Mouse (Mus musculus) adrenal gland, postnatal 4 days (tissue): ENCODE data around the gene Aspm. TPM values are rescaled to one million over a fixed set of nuclear protein-coding genes. Genes with fewer than 3 reads are reported as not detected.
"Not testable (repeated sequence)": the region's sequence is repeated elsewhere in the genome, so short reads cannot be mapped to it uniquely, and the experiment has no call there.

Source experiments
- DNase-seq, 2 experiments: peaks; one replicate each; pipeline ENCODE4 v3.0.0; 2021 to 2022; ENCODE audit warnings: low spot score in 2 of 2, mixed read lengths in 2 of 2
- long read RNA-seq, 2 experiments: library from polyadenylated mRNA; stranded (forward); transcript quantifications; one replicate each; pipeline ENCODE4 v2.0.0; 2021
- total RNA-seq, 2 experiments: library from RNA; stranded (reverse); gene quantifications; 2 replicates each; pipeline ENCODE4 v1.2.3; 2021

The Aspm gene
- 10 to 100 TPM; 14.1 to 15.1 TPM for total RNA-seq
- long read RNA-seq, experiment 1, partial matches to known transcripts: 3 of 3 reads
- long read RNA-seq, experiment 1, other reads (novel, unspliced or antisense): 0 of 3 reads
- long read RNA-seq, experiment 2, partial matches to known transcripts: 0 of 1 reads
- long read RNA-seq, experiment 2, other reads (novel, unspliced or antisense): 1 of 1 reads

DNA sequence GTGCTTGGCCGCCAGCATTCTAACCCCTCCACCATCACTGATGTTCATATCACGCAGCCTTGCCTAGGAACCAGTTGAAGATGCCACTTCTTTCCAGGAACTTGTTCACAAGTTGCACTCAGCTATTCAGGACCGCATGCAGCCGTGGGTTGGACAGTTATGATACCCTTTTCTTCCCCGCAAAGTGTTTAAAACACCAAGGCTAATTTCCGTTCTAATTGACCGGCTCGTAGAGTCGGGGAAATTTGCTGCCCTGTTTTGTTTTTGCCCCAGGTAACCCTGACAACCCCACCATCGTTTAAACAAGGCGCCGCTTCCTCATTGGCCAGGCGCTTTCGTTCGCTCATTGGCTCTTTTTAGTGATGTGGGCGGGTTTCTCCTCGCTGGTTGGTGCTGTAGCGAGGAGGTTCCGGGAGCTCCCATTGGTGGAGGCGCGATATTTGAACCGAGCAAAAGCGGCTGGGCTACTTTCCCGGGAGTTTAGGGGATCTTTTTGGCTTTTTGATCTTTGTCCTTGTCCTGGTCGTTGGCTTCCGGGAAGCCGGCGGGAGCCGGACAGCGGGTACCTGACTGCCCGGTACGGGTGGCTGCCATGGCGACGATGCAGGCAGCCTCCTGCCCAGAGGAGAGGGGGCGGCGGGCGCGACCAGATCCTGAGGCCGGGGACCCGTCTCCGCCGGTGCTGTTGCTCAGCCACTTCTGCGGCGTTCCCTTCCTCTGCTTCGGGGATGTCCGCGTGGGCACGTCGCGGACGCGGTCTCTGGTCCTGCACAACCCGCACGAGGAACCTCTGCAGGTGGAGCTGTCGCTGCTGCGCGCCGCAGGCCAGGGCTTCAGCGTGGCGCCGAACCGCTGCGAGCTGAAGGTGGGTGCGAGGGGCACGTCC lies at the start of gene Aspm:
Gene Aspm, plus strand, starts transcription at position 433 of the 886 bp plus-strand sequence.
- peak; percentile 58 to 74 for DNase-seq

DNA sequence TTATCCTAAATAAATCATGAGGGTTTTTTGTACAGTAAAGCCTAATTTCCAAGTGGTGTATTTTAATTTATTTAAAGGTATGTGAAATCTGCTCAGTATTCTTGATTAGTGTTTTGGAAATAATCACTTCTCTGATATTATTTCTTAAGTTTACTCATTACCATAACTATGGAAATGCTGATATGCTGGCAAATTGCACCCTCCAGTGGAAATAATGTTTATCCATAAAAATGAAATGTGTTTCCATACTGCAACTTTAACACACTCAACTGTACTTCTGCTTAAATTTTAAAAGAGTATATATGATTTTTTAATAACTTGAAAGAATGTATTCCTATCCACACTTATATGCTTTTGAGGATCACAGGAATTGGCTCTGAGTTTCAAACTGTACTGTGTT lies 48.8 kb upstream of the Aspm start:
- DNase-seq: no peak

DNA sequence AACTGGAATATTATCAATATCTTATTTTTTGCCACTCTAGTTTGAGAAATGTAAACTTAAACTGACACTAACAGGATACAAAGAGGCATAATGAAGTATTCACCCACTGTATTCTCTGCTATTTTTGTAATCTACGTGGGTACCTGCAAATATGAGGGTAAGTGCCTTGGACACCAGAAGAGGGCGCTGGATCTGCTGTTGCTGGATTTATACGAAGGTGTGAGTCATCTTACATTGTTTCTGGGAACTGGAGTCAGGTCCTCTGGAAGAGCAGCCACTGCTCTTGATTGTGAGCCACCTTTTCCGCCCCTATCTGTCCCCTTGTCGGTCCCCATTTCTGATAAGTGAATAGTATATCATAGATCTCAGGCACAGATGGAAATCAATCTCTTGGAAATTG lies 46.9 kb upstream of the Aspm start:
- DNase-seq: no peak

DNA sequence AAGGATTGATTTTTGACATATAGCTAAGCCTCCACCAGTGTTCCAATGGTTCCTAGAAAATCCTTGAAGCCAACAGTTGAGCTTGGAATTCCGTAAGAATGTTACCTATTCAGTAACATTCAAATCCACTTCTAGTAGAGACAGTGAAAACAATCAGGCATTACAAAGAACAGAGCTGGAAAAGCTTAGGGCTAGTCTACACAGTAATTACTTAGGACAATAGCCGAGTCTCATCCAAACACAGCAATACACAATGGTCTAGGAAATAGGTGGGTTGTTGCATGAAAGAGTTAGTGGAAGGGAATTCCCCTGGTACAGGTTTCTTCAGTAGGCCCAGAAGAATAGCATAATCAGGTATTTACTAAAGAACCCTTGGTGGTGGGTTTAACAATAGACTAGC lies 42.2 kb upstream of the Aspm start:
- not testable (repeated sequence) for DNase-seq

DNA sequence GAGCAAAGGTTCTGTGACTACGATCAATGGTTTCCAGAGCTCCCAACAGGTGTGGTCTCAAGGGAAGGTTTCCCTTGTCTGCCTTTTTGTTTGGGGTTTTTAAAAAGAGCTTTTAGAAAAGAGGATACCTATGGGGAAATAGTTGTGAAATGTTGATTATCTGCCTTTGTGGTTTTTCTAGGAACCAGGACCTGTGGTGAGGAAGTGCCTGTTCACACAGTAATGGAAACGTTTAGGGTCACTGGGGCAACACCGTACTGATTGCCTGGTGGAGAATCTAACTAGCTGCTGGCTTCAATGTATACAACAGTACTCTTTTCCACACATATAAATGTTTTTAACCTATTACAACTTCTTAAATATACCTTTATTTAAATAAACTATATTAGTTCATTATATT lies 41.1 kb upstream of the Aspm start:
- no peak for DNase-seq

DNA sequence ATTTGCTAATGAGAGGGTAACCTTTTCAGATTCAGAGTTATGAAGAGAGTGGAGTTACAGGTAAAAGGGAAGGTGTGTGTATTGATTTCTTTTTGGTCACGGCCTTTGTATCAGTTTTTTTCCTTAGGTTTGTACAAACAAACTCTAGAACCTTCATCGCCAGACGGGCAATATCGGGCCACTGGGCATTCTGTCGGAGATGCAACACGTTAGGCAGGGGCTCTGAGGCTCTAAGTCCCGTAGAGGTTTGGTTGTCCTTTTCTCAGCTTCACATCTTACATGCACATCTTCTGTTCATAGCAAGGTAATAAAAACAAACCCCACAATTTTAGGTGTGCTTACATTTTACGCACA lies 33.1 kb upstream of the Aspm start:
- DNase-seq: no peak

DNA sequence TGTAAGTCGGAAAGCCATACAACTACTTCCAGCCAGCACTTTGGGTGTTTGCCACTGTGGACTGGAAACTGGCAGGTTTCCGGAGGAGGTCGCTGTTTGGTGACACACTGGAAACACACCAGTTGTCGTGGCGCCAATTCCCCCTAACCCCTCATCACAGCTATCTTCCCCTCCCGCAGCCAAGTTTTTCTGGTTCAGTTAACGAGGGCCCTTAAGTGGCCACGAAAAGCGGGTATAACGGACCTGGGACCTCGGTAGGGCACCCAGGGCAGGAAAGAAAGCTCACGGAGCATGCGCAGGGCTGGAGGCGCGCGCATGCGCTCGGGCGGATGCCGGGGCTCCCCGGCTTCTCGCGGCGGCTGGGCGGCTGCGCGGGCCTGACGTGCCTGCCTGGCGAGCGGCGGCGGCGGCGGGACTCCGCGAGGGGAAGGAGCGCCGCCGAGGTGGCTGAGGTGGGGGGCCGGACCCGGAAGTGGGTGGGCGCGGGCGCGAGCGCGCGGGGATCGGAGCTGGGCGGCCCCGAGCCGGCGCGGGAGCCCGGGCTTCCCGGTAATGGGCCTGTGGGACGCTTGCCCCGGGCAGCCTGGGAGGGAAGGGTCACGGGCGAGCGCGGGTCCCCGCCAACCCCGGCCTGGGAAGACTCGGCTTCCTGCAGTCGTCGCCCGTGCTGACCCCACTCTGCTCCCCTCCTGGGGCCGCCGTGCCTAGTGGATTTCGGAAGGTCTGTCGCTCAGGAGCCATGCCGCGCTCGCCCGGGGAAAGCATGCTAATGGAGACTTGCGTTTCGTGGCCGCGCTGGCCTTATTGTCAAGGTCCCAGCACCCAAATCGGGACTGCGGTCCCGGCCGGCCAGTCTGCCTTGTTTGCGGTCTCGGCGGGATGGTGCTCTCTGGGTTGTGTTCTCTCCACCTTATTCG lies 32.4 kb upstream of the Aspm start, which contains the start of gene Zbtb41:
Gene Zbtb41, plus strand, starts transcription at position 414 of the 917 bp plus-strand sequence.
- DNase-seq: peak; percentile 76 to 82

DNA sequence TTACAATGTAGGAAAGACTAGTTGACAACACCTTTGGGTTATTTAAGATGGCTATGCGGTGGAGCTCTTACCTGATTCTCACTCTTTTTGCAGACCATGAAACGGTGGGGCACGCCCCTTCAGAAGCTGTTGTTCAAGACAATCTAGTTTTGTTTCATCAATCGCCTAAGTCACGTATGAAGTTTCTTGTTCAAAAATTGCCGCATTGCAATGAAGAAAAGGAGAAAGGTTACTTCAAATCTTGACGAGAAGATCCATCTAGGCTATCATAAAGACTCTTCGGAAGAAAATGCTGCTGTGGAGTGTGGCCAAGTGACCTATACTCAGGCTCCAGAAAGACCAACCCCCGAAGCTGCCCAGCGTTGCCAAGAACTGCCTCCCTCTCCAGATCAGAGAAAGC lies 31.6 kb upstream of the Aspm start:
- DNase-seq: no peak

DNA sequence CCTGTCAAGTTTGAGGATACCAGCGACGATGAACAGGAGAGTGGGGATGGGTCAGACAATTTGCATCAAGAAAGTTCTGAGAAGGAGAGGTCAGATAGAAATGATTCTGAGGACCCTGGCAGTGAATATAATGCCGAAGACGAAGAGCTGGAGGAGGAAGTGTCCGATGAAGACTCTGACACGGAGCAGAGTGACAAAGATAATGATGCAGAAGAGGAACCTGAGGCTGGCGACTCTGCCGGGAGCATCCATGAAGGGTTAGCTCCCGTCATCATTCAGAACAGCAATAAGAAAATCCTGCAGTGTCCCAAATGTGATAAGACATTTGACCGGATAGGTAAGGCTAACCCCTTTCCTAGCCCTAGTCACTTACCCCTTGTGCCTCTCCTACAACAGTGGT lies 30.6 kb upstream of the Aspm start:
- no peak for DNase-seq

DNA sequence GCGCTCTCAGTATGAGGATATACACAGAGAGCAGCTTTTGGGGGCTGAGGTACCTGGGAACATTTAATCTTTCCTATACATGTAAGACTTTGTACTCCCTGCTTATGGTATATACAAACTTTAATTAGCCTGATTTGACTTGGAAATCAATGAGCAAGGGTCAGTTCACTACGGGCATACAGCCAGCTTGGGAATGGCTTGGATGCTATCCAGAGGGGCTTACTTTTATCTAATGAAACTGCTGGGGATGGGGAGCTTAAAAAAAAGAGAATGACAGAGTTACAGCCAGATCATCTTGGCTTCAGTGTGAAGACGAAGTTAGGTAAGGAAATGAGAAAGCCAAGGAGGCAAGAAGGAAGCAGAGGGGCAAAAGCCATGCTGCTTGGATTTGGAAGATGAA lies 29.6 kb upstream of the Aspm start:
- no peak for DNase-seq

DNA sequence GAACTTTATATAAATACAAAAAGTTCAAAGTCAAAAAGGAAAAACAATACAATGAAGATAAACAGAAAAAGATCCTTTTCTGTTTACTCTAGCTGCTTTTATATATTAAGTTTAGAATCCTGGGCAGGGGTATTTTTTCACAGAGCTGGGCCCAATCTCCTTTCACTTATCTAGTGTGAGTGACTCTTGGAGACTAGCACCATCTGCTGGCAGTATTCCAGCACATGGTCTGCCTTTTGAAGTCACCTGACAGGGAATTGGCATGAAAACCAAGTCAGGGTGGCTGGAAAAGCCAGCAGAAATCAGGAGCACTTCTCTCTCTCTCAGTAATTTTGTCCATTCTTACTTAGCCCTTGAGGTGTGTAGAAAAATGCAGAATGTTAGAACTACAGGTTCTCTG lies 16.2 kb upstream of the Aspm start:
- DNase-seq: no peak

DNA sequence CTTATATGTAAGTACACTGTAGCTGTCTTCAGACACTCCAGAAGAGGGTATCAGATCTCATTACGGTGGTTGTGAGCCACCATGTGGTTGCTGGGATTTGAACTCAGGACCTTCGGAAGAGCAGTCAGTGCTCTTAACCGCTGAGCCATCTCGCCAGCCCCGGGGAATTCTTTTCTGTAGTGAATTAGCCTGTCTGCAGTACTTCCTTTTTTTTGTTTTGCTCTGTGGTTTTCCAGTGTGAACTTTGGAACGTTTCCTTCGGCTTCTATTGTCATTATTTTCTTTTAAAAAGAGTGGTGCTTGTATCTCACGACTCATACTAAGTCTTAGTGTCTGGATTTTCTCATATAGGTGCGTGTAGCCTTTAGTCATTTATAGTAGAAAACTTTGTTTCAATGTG lies 11.5 kb upstream of the Aspm start:
- not testable (repeated sequence) for DNase-seq

DNA sequence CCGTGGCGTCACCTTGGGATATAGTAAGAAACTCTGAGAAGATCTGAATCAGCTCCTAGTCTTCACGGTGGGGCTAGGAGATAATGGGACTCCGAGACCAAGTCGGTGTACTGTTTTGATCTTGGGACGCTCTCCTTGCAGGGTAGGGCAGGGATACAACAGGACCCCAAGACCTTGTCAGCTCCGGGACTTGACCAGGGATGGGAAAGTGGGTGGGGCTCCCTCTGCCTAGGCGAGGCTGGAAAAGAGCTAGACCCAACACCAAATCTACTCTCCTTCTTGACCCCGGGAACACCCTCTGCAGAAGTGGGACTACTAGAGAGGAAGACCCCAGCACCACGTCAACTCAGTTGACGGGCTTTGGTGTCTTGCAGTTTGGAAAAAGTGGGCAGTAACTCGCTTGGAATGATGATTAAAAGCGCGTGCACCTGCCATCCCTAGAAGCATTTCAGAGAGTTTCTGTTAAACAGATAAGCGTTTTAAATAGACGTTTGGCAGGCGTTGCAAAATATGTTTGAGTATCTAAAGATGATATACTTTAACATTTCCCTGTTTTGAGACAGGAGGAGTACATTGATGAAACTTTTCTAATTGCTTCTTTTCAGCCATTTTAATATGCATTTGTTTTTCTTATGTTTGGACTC lies 776 bp downstream of the Aspm start:
- no peak for DNase-seq

DNA sequence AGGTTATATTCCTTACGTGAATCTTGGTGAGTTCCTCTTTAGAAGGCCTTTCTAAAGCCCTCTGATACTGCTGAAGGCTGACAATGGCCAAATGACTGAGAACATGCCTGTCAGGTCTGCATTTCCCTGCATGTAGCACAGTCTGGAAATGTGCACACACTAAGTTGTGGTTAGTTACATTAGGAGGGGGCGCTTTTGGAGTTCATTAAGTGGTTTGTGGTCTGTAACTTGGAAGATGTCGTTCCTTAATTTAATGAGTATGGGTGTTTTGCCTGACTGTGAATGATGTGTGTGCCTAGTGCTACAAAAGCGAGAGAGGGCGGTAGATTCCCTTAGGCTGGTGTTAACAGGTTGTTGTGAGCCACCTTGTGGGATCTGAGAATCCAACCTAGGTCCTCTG lies 6.2 kb downstream of the Aspm start:
- DNase-seq: no peak

DNA sequence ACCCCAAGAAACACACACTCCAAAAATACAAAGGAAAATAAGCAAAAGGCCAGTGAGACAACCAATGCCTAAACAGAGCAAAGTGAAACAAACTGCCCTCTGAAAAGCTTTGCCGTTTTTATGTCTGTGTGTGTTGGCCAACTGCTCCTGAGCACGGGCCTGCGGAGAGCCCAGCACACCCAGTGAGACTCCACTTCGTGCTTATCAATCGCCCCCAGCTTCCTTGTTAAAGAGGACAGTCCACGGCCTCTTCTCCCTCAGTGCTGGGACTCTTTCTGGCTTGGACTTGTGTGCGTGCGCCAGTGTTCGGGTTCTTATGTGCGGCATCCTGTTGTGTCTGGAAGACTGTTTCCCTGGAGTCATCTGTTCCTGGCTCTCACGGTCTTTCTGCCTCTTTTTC lies 11.4 kb downstream of the Aspm start:
- DNase-seq: no peak

DNA sequence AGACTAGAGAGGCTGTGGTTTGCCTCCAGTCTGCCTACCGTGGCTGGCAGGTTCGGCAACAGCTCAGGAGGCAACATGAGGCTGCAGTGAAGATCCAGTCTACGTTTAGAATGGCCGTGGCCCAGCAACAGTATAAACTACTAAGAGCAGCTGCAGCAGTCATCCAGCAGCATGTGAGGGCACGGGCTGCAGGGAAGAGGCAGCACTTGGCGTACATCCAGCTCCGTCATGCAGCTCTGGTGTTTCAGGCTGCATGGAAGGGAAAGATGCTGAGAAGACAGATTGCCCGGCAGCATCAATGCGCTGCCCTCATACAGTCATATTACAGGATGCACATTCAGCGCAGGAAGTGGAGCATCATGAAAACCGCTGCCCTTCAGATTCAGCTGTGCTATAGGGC lies 24.3 kb downstream of the Aspm start:
- no peak for DNase-seq

DNA sequence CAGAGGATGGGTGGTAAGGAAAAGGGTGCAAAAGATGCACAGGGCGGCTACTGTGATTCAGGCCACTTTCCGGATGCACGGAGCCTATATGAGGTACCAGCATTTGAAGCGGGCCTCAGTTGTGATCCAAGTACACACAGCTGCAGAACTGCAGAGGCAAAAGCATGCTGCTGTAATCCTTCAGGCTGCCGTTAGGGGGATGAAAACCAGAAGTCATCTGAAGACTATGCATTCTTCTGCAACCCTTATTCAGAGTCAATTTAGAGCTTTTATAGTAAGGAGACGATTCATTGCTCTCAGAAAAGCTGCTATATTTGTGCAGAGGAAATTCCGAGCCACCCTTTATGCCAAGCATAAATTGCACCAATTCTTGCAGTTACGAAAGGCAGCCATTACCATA lies 25.7 kb downstream of the Aspm start:
- no peak for DNase-seq

DNA sequence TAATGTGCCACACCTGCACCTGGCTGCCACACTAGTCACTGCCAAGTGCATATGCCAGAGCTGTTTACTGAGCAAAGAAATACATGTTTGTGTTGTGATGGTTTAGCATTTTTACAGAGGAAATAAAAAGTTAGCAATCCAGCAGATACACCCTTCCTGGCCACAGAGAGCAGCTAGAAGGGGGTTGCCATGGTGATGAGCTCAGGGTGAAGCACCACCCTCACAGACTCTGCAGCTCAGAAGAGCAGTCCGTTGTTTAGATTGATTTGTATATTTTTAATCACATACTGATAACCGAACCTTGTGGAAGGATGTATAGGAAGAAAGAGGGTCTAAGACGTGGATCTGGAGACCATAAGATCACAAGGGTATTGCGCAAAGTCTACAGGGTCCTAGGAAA lies 26.6 kb downstream of the Aspm start:
- DNase-seq: no peak

DNA sequence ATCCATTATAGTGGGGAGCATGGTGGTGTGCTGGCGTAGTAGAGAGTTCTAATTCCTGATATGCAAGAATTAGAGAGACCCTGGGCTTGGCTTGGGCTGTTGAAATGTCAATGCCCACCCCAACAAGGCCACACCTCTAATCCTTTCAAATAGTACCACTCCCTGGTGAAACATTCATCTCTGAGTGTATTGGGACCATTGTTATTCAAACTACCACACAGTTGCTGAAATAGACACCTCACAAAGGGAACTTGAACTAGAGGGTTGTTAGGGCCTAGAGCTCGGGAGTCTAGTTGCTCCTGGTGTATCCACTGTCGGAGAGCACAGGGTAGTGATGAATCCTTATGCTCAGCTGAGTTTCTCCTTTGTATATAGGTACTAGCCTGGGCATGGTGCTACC lies 40.1 kb downstream of the Aspm start:
- no peak for DNase-seq

DNA sequence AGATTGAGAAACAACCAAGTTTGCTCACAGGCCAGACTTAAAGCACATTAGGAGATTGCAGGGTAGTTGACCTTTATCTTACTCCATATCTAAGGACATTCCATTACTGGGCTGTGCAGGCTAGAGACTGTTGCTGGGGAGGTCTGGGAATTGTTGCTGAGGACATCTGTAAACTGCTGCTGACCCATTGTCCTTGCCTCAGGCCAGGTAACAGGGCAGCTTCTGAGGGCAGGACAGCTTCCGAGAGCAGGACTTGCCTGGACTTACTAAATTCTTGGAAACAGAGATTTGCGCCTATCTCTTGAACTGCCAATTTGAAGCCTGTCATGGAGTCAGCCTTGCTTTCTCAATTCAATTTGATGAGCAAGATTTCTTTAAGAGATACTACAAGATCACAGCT lies 40.8 kb downstream of the Aspm start:
- no peak for DNase-seq

DNA sequence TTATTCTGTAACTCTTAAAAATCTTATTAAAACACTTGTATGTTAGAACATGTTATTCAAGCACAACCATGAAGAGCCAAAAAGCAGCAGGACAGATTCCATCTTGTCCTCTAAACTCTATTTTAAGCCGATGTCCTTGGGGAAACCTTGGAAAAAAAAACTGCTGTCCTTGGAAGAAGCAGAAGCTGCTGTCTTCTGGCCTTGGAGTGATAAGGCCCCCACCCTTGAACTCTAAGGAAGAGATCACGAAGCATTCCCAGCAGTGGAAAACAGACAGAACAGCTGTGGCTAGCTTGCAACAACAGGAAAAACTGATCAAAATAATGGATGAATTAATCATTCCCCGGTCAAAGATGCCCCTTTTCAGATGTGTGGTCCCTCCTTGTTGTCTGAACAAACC lies 41.6 kb downstream of the Aspm start:
- no peak for DNase-seq
